Mouse (Mus musculus): Measurements from ENCODE around the gene Prkg1. TPM values are rescaled to one million over a fixed set of nuclear protein-coding genes. Genes with fewer than 3 reads are reported as not detected.

Gene Prkg1
- 5.5 TPM for polyA plus RNA-seq (2014; fragmentation: Illumina TruSeq; extraction: RNeasy Lipid Tissue Mini Kit (QIAGEN cat#74804); ENCODE audit: low replicate concordance)

GRCm38 (mm10) chr19:31764801-31765340 lies at the start of gene Prkg1:
Gene Prkg1 (minus strand): TSS chr19:31765033.

GRCm38 (mm10) chr19:31082662-31083429 lies 682.0 kb downstream of the Prkg1 start, which contains the start of gene Cstf2t:
Gene Cstf2t (plus strand): TSS chr19:31082837.

GRCm38 (mm10) chr19:30549044-30549853 lies 1215.6 kb downstream of the Prkg1 start, which contains the start of gene Dkk1:
Gene Dkk1 (minus strand): TSS chr19:30549665.

Other genes starting within 250 kb of the Prkg1 start
- gene A1cf, start 103.7 kb upstream of the Prkg1 start, polyA plus RNA-seq (2014; fragmentation: Illumina TruSeq; extraction: RNeasy Lipid Tissue Mini Kit (QIAGEN cat#74804); ENCODE audit: low replicate concordance), result 133 TPM